Mouse (Mus musculus) brain, embryonic 14.5 days (tissue): Measurements from ENCODE around the gene Phactr3.

Experiments used
- CTCF ChIP-seq: fragments of 200-500 bp; IDR thresholded peaks from 2 replicates; pipeline ENCODE4 v1.5.1; 2012; ENCODE audit warnings: inconsistent platforms, mild to moderate bottlenecking, moderate library complexity, borderline replicate concordance; ENCODE audit not compliant: insufficient read depth, insufficient read length; ENCODE audit errors: extremely low read depth
- POLR2A ChIP-seq: fragments of 200-500 bp; IDR thresholded peaks from 2 replicates; pipeline ENCODE4 v1.6.1; 2012; ENCODE audit warnings: mild to moderate bottlenecking, inconsistent platforms, borderline replicate concordance; ENCODE audit not compliant: poor library complexity, insufficient read depth, insufficient read length, severe bottlenecking; ENCODE audit errors: extremely low read depth

- TF ChIP-seq POLR2A = no peak
- TF ChIP-seq CTCF = no peak
These were observed 126.1 kb downstream of the Phactr3 start for GRCm38 (mm10) chr2:178244866-178245265.
